Mouse (Mus musculus): ENCODE data around the gene Anxa11. TPM values are rescaled to one million over a fixed set of nuclear protein-coding genes. Genes with fewer than 3 reads are reported as not detected.
"Not testable (repeated sequence)": the region's sequence is repeated elsewhere in the genome, so short reads cannot be mapped to it uniquely, and the experiment has no call there.

Anxa11 gene
- 10 to 100 TPM; 79.8 to 88.1 (median 84.4) TPM for total RNA-seq (2022)

DNA sequence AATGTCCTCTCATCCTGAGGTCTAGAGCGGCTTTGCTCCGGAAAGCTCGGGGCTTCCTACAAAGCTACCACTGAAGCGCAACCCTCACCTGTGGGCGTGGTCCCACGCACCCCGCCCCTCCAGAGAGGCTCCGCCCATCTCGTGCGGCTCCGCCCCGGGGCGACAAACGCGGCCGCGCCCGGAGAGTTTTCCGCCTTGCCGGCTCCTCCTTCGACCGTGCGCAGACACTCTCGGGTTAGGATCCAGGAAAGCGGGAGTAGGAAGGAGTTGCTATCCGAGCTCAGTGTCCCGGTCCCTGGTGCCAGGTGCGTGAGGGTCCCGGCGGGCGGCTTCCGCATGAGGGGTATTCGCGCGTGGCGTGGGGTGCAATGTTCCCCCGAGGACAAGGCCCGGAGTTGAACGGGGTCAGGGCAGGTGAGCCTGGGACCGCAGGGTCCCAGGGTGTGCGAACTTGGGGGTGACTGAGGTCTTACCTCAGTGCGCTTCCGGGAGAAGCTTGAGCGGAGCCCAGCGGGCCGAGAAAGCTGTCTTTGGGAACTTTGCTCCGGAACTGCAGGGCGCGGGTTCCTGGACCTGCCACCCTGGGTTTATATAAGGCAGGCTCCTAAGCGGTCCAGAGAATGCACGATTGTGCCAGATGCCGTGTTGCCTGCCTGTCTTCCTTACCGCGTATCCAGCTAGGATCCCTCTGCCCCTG lies at the start of gene Anxa11:
Gene Anxa11 (plus strand): TSS at position 166 of the 697 bp plus-strand sequence.
- DNase-seq (ENCODE audit: low spot score): peak; percentile 89

DNA sequence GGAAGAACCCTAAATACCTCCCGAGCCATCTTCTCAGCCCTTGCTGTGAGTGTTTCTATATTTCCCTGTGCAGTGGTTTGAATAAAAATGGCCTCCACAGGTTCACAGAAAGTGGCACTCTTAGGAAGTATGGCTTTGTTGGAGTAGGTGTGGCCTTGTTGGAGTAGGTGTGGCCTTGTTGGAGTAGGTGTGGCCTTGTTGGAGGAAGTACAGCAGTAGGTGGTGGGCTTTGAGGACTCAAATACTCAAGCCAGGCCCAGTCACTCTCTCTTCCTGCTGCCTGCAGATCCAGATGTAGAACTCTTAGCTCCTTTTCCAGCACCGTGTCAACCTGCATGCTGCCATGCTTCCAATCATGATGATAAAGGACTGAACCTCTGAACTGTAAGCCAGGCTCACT lies 47.6 kb upstream of the Anxa11 start:
- DNase-seq (ENCODE audit: low spot score): no peak

DNA sequence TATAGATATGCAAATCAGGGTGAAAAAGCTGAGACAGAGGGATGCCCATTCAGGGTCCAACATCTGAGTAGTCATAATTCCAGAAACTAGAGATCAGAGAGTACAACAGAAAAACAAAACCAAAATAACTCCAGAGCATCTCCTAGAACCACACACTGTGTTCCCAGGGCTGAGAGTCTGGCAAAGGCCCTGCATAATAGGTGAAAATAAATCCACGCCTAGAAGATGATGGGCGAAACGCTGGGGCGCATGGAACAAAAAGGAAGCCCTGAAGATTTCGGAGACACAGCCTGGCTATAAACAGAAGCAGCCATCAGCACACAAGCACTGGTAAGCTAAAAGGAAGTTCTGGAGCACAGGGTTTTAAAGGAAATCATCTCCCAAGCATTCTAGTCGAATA lies 46.9 kb upstream of the Anxa11 start:
- no peak for DNase-seq (ENCODE audit: low spot score)

DNA sequence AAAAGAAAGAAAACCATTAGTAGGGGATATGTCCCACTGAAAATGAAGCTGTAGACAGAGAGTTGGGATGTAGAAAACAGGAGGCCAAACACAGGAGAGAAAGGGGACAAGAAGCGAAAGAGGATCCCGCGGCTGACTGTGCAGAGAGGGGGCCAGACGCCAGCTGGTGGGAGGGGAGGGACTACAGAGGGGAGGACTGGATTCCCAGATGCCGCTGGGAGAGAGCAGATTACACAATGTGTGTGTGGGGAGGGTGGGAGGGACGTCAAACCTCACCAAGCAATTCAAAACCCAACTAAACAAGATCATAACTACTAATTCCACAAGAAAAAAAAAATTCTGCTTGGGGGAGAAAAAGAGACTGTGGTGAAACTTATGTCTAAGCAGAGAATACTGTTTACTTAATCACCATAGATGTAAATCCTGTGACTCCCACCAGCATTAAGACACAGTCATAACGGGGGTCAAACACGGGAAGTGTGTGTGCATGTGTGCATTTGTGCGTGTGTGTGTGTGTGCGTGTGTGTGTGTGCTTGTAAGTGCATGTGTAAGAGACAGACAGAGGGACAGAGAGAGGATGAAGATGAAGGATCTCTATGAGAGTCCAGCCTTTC lies 46.3 kb upstream of the Anxa11 start:
- DNase-seq (ENCODE audit: low spot score): peak; percentile 73

DNA sequence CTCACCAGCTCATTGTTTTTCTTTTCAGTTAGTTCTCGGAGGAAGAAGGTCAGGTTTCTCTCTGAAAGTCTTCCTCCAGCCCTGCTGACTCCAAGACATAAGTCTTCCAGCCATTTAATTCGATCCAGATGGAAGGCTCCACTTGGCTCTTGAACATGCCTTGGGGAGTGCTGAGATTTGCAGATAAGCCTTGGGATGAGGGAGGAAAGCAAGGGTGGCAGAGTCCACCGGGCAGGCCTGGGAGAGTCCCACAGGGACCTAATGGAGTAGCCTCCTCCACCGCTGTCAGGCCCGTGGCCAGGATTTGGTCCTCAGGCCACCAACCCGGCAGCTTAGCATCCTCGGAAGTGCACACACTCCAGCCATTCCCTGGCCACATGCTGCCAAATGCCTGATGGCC lies 45.3 kb upstream of the Anxa11 start:
- DNase-seq (ENCODE audit: low spot score): no peak

DNA sequence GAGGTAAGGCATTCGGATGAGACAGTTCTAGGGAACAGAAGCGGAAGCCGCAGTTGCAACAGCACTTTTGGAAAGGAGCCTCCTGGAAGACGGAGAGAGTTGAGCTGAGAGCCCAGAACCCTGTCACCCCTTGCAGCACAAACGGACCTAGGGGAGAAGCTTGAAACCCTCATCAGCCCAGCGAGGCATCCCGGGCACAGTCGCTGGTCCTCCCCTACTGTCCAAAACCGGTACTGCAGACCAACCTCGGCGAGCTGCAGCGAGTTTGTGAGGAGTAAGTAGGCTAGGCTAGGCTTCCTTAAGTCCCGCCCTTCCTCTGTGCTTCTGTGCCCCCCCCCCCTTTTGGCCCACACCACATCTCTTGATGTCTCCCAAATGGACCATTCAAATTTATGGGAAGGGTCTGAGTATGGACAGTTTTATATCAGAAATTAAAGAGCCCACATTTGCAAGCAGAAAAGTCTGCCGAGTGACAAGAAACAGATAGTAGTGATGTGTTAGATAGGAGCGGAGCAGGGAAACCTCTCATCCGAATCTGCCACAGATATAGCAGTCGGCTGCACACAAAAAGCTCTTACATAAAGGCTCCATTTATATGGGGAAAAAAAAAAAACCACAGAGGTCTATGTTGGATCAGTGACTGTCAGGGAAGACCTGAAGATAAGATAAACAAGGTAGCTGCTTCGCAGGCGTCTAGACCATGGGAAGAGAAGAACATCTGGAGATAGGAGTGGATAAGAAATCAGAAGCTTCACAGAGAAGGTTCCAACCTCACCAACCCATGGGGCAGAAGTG lies 41.6 kb upstream of the Anxa11 start:
- peak; percentile 85 for DNase-seq (ENCODE audit: low spot score)

DNA sequence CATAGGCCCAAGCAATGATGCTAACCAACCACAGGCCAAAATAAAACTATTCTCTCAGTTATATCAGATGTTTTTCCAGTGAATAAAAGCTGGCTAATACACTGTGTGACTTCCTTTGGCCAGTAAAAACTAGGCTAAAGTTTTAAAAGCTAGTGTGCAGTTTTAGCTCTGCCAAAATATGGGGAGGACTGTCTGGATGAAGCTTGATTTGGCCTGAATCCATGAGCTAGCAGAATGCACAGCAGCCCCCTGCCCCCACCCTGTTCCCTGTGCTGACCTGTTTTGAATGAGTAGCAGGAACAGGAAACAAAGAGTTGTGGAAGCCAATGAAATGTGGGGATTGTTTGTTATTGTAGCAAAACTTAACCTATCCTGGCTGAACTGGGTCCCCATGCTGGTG lies 39.4 kb upstream of the Anxa11 start:
- DNase-seq (ENCODE audit: low spot score): peak; percentile 57

DNA sequence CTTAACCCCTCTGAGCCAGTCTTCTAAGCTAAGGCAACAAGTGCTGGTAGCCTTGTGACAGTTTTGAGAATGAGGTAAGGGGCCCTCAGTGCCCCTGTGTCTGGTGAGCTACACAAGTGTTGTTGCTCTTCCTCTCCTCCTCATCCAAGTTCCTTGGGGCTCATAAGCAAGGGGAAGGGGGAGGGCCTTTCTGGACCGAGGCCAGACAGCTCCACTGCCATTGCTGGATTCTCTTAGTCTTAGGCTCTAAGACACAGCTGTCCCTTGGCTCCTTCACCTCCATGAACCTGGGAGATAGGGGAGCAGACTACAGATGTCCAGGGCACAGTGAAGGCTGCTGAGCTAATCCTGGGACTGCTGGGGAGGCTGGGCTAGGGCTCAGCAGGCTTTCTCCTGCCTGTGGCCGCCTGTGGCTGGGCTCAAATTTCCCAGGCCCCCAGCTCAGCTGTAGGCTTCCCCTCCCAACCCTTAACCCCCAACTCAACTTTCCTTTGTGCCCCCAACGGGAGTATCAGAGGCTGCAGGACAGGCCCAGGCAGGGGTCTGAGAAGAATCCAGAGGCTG lies 38.6 kb upstream of the Anxa11 start:
- DNase-seq (ENCODE audit: low spot score): no peak

DNA sequence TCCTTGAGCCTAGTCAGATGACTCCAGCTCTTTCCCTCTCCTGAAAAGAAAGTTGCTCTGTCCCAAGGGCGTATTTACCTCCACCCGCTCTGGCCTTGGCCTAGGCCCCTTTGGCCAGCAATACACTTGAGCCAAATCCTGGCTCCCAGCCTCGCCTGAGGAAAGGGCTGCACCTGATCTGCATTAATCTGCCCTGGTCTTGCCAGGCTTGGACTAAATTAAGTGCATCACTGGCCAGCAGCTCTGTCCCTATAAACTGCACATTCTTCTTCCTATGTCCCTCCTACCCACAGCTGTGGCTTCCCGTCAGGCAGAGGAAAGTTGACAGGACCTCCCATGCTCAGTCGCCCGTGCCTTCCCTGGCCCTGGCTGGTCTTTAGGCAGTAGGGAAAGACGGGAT lies 36.1 kb upstream of the Anxa11 start:
- no peak for DNase-seq (ENCODE audit: low spot score)

DNA sequence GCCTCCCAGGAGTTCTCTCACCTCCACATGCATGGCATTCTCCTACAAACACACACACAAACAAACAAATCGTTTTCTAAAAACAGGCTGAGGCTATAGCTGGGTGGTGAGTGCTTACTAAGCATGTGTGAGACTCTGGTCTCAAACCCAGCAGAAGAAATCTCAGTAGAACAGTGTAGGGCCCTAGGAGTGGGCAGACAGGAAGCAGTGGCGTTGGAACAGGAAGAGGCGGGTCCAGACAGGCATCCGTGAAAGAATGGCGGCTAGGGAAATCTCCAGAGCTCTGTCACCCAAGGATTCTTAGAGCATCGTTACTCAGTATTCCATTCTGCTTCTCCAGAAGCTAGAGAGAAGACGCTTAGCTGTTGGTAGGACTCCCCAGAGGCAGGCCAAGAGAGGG lies 35.4 kb upstream of the Anxa11 start:
- no peak for DNase-seq (ENCODE audit: low spot score)

DNA sequence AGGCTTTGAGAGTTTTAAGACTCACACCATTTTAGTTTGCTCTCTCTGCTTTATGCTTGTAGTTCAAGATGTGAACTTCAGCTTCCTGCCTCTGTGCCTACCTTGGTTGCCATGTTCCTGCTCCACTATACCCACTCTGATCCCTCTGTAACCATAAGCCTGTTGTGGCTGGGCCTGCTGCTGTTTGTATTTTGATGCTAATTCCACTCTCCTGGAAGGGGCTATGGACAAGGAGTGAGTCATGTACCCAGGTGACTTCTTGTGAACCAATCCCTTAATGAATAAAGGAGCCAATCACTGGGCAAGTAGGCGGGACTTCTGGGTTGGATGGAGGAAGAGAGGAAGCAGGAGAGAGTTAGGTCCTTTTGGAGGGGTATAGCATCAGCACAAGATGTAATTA lies 30.9 kb upstream of the Anxa11 start:
- DNase-seq (ENCODE audit: low spot score): not testable (repeated sequence)

DNA sequence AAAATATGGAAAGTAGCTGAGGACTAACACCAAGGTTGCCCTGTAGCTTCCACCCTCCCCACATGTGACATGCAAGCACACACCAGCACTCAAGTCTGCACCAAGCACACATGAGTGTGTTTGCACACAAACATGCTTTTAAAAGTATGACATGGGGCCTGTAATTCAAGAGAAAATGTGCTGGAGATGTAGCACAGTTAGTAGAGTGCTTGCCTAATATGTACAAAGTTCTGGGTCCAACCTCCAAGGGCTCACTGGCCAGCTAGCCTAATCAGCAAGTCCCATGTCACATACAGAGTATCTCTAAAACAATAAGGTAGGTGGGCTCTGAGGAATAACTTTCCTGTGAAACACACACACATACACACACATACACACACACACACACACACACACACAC lies 27.8 kb upstream of the Anxa11 start:
- DNase-seq (ENCODE audit: low spot score): no peak

DNA sequence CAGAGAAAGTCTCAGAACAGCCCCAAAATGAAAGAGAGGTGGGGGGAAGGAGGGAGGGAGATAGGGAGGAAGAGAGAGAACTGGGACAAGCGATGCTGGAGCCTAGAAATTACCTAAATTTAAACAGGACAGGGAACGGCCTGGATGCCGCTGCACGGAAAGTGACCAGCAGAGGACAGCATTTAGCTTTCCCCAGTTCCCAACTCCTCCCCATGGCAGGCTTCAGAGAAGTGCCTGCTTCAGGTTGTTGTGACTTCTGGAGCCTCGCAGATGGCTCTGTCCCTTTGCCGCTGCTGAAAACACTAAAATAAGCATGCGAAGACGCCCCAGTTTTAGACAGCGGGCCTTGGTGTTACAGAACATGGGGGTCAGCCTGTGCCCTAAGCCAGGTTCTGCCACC lies 25.5 kb upstream of the Anxa11 start:
- peak; percentile 61 for DNase-seq (ENCODE audit: low spot score)

DNA sequence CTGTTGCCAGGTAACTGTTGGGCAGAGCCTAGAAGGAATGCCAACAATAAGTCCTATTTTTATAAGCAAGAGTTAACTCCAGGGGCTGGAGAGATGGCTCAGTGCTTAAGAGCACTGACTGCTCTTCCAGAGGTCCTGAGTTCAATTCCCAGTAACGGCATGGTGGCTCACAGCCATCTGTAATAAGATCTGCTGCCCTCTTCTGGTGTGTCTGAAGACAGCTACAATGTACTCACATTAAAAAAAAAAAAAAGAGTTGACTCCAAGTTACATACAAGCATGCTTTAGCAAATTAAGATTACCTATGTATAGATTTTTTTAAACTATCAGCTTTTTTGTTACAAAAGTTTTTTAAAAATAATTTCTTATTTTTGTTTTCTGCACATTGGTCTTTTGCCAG lies 19.4 kb upstream of the Anxa11 start:
- no peak for DNase-seq (ENCODE audit: low spot score)

DNA sequence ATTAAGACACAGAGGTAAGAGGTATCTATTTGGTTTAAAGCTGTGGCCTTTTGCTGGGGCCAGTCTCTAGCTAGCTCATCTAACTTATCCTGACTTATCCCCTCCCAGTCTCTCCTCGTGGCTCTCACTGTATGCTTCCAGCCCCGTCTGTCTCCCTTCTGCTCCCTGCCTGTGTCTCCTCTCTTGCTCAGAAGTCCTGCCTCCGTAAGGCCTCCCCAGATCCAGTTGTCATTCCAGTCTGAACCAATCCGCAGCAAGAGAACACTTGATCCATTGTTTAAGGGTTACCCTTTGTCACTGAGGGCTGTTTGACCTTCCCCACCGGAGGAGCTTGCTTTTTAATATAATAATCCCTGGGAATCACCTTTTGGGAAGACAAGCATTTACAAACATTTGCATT lies 17.0 kb upstream of the Anxa11 start:
- DNase-seq (ENCODE audit: low spot score): no peak

DNA sequence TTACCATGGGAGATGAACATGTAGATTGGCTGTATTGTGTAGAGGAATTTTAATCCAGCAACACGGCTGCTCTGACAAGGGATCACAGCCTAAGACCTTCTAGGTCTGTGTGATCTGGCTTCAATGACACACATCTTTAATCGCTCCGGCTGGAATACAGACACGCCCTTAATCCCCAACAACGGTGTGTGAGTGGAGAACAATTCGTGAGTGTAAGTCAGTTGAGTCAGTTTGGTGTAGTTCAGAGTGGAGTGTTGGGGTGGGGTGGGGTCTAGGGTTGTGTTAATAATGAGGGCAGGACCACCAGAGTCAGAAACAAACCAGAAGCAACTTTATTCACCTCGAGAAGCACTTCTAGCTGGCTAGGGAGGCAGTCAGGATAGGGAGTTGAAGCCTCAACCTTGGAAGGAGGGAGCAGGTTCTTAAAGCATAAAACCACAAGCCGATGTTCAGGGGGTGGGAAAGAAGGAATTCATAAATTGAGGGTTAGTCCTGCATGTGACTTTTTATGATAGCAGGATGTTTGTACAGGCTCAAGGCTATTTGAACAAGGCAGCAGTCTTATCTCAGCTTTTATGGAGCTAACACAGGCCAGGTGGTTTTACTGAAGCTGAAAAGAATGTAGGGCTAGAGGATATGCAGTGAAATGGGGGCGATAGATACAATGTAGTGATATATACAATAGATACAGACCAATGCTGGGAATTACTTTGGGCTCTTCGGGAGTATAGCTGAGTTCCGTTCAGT lies 15.9 kb upstream of the Anxa11 start:
- no peak for DNase-seq (ENCODE audit: low spot score)

DNA sequence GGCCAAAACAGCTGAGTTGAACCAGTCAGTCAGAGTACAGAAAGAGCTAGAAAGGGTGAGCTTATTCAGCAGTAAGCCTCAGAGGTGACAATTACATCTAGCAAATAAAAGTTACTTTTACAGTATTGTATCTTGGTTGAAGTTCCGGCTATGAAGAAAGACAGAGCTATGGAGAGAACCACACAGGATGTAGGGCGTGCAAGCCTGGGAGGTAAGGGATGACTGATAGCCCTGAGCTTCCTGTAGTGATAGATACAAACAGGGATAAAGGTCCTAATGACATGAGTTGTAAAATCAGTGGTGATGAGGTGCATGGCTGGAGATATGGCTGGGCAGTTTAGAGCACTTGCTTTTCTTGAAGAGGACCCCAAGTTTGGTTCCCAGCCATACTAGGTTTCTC lies 15.1 kb upstream of the Anxa11 start:
- no peak for DNase-seq (ENCODE audit: low spot score)

DNA sequence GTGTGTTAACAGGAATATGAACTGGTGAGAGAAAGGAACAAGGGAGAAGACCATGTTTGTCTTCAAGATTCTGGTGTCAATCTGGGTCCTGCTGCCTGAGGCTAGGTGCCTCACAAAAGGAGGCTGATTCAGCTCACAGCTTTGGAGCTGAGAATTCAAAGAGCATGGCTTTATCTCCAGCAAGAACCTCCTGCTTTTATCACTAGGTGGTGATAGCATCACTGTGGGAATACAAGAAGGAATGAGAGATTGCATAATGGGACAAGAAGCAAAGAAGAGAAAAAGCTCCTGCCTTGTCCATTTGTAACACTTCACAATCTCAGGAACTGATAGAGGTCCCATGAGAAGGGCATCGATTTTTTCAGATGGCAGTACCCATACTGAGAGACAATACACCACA lies 10.6 kb upstream of the Anxa11 start:
- no peak for DNase-seq (ENCODE audit: low spot score)

DNA sequence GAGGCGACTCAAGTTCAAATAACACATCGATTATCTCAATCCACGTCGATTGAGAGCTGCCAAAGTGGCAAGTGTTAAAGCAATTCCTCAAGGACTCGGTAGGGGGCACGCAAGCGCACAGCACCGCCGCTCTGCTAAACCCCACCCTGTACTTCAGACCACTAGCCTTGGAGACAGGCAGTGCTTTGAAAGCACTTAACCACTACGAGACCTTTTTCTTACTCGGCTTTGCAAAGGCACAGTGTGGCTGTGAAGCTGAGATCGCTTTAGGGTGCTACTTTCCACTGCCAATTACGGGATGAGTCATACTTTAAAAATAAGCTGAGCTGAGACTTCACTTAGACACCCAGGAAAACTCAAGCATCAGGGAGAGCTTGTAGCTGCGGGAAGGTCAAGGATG lies 9.7 kb upstream of the Anxa11 start:
- DNase-seq (ENCODE audit: low spot score): peak; percentile 70

DNA sequence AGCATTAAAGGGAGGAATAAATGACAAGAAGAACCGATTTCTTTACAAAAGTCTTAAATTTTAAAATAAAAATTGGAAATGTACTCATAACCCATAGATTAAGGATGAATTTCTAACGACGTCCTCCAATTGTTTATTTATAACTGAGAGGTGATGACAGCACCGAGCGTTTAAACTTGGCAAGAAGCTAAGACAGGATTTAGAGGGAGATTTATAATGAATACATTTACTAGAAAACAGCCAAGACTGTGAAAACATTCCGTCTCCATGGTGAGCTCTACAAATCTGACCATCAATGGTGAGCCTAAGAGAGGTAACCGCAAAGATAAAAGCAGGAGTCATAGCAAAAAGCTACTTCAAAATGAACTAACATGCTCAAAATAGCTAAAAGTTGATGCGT lies 3.5 kb upstream of the Anxa11 start:
- no peak for DNase-seq (ENCODE audit: low spot score)

DNA sequence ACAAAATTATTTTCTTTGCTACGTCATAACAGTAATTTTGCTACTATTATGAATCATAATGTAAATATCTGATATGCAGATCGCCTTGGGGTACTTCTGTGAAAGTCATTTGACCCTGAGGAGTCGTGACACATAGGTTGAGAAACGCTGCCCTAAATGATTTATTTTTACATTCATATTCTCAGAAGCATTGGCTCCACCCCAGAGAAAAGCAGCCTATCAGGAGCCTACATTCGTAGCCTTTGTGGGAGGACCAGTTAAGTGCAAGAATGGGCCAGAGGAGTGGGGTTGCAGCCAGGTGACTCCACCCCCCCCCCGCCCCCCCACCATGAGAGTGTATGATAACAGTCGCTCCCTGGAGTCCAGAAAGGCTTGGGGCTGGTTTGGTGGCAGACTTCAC lies 2.2 kb upstream of the Anxa11 start:
- no peak for DNase-seq (ENCODE audit: low spot score)

DNA sequence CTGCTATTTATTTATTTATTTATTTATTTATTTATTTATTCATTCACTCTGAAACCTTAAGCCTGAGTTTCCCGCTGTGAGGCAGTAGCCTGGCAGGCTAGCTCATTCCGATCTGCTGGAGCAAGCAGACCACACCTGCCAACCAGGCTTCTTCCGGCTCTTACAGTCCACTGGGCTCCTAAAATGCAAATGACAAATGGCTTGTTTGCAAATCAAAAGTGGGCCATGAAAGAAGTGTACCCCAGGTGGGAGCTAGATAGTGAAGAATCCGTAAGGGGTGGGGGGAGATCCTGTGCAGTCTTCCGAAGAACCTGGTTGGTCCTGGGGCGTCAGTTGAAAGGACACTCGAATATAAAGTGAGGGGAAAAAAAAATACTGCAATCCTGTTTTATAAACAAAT lies 995 bp upstream of the Anxa11 start:
- DNase-seq (ENCODE audit: low spot score): no peak
